Mouse (Mus musculus) neural tube, embryonic 11.5 days (tissue): ENCODE measurements at regions not wholly inside any gene's neighbourhood (a gene's known extent, or its start where the extent isn't known, plus 50 kb on each side); places are given as distances from the start of the nearest gene placed in this dataset.

Experiments used
- ATAC-seq: fragments of 200-750 bp; cut with Nextera tagmentation; 2 replicates; pipeline ENCODE4 v1.8.0; 2017; ENCODE audit warnings: moderate number of reproducible peaks, mild to moderate bottlenecking, moderate TSS enrichment, moderate library complexity; ENCODE audit not compliant: insufficient read depth, low FRiP score, low TSS enrichment
- DNase-seq: peaks from one replicate; pipeline ENCODE4 v3.0.0-alpha.2; 2015; ENCODE audit warnings: low spot score
- H3K27ac ChIP-seq: fragments of 300-500 bp; sonication (generic); 2 replicates; pipeline ENCODE4 v1.5.1; 2014; ENCODE audit warnings: low read depth, mild to moderate bottlenecking, low read length
- H3K27me3 ChIP-seq: fragments of 300-500 bp; sonication (generic); 2 replicates; pipeline ENCODE4 v1.6.1; 2014; ENCODE audit warnings: mild to moderate bottlenecking, low read length, mixed read lengths; ENCODE audit not compliant: control insufficient read depth, insufficient read depth
- H3K36me3 ChIP-seq: fragments of 300-500 bp; sonication (generic); 2 replicates; pipeline ENCODE4 v1.6.1; 2014; ENCODE audit warnings: mild to moderate bottlenecking, low read length, moderate library complexity, mixed read lengths; ENCODE audit not compliant: control insufficient read depth, insufficient read depth
- H3K4me1 ChIP-seq: fragments of 300-500 bp; sonication (generic); 2 replicates; pipeline ENCODE4 v1.6.1; 2014; ENCODE audit warnings: low read length, mixed read lengths; ENCODE audit not compliant: control insufficient read depth, insufficient read depth
- H3K4me2 ChIP-seq: fragments of 300-500 bp; sonication (generic); 2 replicates; pipeline ENCODE4 v1.6.1; 2014; ENCODE audit warnings: low read depth, mild to moderate bottlenecking, moderate library complexity
- H3K4me3 ChIP-seq: fragments of 300-500 bp; sonication (generic); 2 replicates; pipeline ENCODE4 v1.5.1; 2014; ENCODE audit warnings: low read depth, low read length
- H3K9ac ChIP-seq: fragments of 300-500 bp; sonication (generic); 2 replicates; pipeline ENCODE4 v1.6.1; 2014; ENCODE audit warnings: mild to moderate bottlenecking, low read length
- H3K9me3 ChIP-seq: fragments of 300-500 bp; sonication (generic); 2 replicates; pipeline ENCODE4 v1.6.1; 2016; ENCODE audit warnings: low read length; ENCODE audit not compliant: control insufficient read depth
- WGBS: fragments of 180-500 bp; shearing (Covaris S2); extraction: QIAGEN DNeasy Blood & Tissue Kit; methylation state at CpG from one replicate; pipeline ENCODE4 v1.1.7; 2014; 5-methylcytosine and 5-hydroxymethylcytosine counted together

- WGBS: 83% methylated on average over 13 of the region's 13 CpGs
- no peaks in the 10 kb centered on the region for H3K36me3 ChIP-seq
- H3K9ac ChIP-seq: no peak overlapping the region
- H3K9me3 ChIP-seq: no peaks in the 10 kb centered on the region
- H3K4me2 ChIP-seq: no peak overlapping the region
- H3K4me3 ChIP-seq: no peak overlapping the region
- H3K27me3 ChIP-seq: no peaks in the 10 kb centered on the region
- 0 out of 2 replicates have a peak overlapping the region, but pooled peaks have one; percentile 34 for H3K27ac ChIP-seq
- ATAC-seq (no peak), DNase-seq (no peak)
- no peaks in the 10 kb centered on the region for H3K4me1 ChIP-seq
Measured at GRCm38 (mm10) chr1:154033958-154034606, 134.1 kb upstream of the Teddm2 start.

- ATAC-seq (no peak), DNase-seq (no peak)
- Histone ChIP-seq H3K36me3 (no peaks in the 10 kb centered on the region), H3K4me3 (no peak overlapping the region), H3K9me3 (no peaks in the 10 kb centered on the region), H3K4me2 (no peak overlapping the region), H3K27ac (no peak overlapping the region), H3K4me1 (no peaks in the 10 kb centered on the region), H3K9ac (no peak overlapping the region), H3K27me3 (no peaks in the 10 kb centered on the region)
- WGBS: 36% methylated on average over 4 of the region's 4 CpGs
Measured at GRCm38 (mm10) chr1:154036729-154037270, 136.8 kb upstream of the Teddm2 start.

- Histone ChIP-seq H3K4me1 (no peaks in the 10 kb centered on the region), H3K9me3 (no peaks in the 10 kb centered on the region), H3K4me2 (no peak overlapping the region), H3K4me3 (no peak overlapping the region), H3K9ac (no peak overlapping the region), H3K27ac (no peak overlapping the region), H3K27me3 (no peaks in the 10 kb centered on the region), H3K36me3 (no peaks in the 10 kb centered on the region)
- 80% methylated on average over 2 of the region's 2 CpGs for WGBS
- DNase-seq: no peak
- no peak for ATAC-seq
Measured at GRCm38 (mm10) chr1:154038241-154038640, 138.2 kb upstream of the Teddm2 start.

GRCm38 (mm10) chr1:154040907-154041306 lies 140.9 kb upstream of the Teddm2 start:
- Histone ChIP-seq H3K4me1 (no peaks in the 10 kb centered on the region), H3K27me3 (no peaks in the 10 kb centered on the region), H3K4me2 (no peak overlapping the region), H3K9me3 (no peaks in the 10 kb centered on the region), H3K4me3 (no peak overlapping the region), H3K27ac (no peak overlapping the region), H3K9ac (no peak overlapping the region), H3K36me3 (no peaks in the 10 kb centered on the region)
- DNase-seq (no peak), ATAC-seq (no peak)
- 75% methylated on average over 3 of the region's 3 CpGs for WGBS

- no peaks in the 10 kb centered on the region for H3K27me3 ChIP-seq
- no peak overlapping the region for H3K27ac ChIP-seq
- H3K9ac ChIP-seq: no peak overlapping the region
- no peak for DNase-seq
- 79% methylated on average over 2 of the region's 2 CpGs for WGBS
- H3K4me3 ChIP-seq: no peak overlapping the region
- no peaks in the 10 kb centered on the region for H3K36me3 ChIP-seq
- no peaks in the 10 kb centered on the region for H3K9me3 ChIP-seq
- H3K4me1 ChIP-seq: no peaks in the 10 kb centered on the region
- ATAC-seq: no peak
- H3K4me2 ChIP-seq: no peak overlapping the region
Measured at GRCm38 (mm10) chr1:154042956-154043355, 142.9 kb upstream of the Teddm2 start.

- ATAC-seq (no peak), DNase-seq (no peak)
- H3K4me2 ChIP-seq: no peak overlapping the region
- H3K9me3 ChIP-seq: no peaks in the 10 kb centered on the region
- WGBS: 87% methylated on average over 4 of the region's 4 CpGs
- no peak overlapping the region for H3K4me3 ChIP-seq
- no peaks in the 10 kb centered on the region for H3K27me3 ChIP-seq
- H3K4me1 ChIP-seq: no peaks in the 10 kb centered on the region
- no peak overlapping the region for H3K27ac ChIP-seq
- no peak overlapping the region for H3K9ac ChIP-seq
- no peaks in the 10 kb centered on the region for H3K36me3 ChIP-seq
Measured at GRCm38 (mm10) chr1:154044712-154045111, 144.7 kb upstream of the Teddm2 start.

GRCm38 (mm10) chr1:154045951-154046350 lies 145.9 kb upstream of the Teddm2 start:
- H3K4me1 ChIP-seq: no peaks in the 10 kb centered on the region
- no peak overlapping the region for H3K27ac ChIP-seq
- no peak for ATAC-seq
- H3K9me3 ChIP-seq: no peaks in the 10 kb centered on the region
- no peaks in the 10 kb centered on the region for H3K36me3 ChIP-seq
- H3K9ac ChIP-seq: no peak overlapping the region
- H3K4me3 ChIP-seq: no peak overlapping the region
- H3K4me2 ChIP-seq: no peak overlapping the region
- H3K27me3 ChIP-seq: no peaks in the 10 kb centered on the region
- no peak for DNase-seq

- DNase-seq: no peak
- no peak overlapping the region for H3K27ac ChIP-seq
- H3K9me3 ChIP-seq: no peaks in the 10 kb centered on the region
- no peaks in the 10 kb centered on the region for H3K36me3 ChIP-seq
- WGBS: 87% methylated on average over 7 of the region's 7 CpGs
- no peak for ATAC-seq
- H3K27me3 ChIP-seq: no peaks in the 10 kb centered on the region
- H3K4me3 ChIP-seq: no peak overlapping the region
- no peaks in the 10 kb centered on the region for H3K4me1 ChIP-seq
- no peak overlapping the region for H3K9ac ChIP-seq
- H3K4me2 ChIP-seq: no peak overlapping the region
Measured at GRCm38 (mm10) chr1:154053641-154054040, 147.3 kb upstream of the Zfp648 start.

- DNase-seq: no peak
- Histone ChIP-seq H3K9me3 (no peaks in the 10 kb centered on the region), H3K9ac (no peak overlapping the region), H3K27me3 (no peaks in the 10 kb centered on the region), H3K4me3 (no peak overlapping the region), H3K4me1 (no peaks in the 10 kb centered on the region), H3K4me2 (no peak overlapping the region), H3K36me3 (no peaks in the 10 kb centered on the region), H3K27ac (no peak overlapping the region)
- no peak for ATAC-seq
- 83% methylated on average over 1 of the region's 1 CpGs for WGBS
Measured at GRCm38 (mm10) chr1:154054874-154055273, 146.1 kb upstream of the Zfp648 start.
